Mouse (Mus musculus): ENCODE measurements around the gene Olfr1132.
"Not testable (repeated sequence)": the region's sequence is repeated elsewhere in the genome, so short reads cannot be mapped to it uniquely, and the experiment has no call there.

The Olfr1132 gene

DNA sequence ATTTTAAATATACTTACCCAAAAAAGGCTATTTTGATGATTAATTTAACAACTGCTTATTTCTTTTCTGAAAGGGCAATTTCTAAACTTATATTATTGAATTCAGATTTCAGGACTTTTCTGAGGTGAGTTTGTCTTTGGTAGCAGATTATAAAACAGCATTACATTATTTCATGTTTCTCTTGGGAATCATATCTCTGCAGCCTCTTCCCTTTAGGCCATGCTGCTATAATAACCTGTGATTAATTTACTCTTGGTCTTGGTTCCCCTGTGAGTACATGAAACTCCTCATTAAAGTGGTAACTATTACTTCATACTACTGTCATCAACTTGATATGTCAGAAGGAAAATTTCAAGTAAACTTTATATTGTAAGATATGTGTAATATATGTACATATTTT is at the start of gene Olfr1132:
Gene Olfr1132, minus strand, starts transcription at position 101 of the 400 bp plus-strand sequence.
- no peak for DNase-seq

DNA sequence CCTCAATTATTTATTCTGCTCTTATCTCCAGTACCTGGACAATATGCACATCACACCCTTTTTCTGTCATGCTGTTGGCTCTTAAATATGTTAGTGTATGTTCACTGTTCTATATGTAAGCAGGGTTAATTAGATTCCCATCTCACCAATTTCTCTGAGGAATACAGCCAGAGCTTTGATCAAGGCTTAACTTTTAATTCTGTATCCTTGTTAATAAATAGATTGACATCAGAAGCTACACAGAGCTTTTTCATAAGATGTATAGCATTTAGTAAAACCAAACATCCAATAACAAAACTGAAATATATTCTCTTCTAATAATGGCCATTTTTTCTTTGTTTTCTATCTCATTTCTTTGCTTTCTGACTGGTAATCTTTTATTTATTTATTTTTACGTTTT is 36.2 kb upstream of the Olfr1132 start, which contains the start of gene Olfr1135:
Gene Olfr1135, minus strand, starts transcription at position 101 of the 400 bp plus-strand sequence.
- no peak for DNase-seq

DNA sequence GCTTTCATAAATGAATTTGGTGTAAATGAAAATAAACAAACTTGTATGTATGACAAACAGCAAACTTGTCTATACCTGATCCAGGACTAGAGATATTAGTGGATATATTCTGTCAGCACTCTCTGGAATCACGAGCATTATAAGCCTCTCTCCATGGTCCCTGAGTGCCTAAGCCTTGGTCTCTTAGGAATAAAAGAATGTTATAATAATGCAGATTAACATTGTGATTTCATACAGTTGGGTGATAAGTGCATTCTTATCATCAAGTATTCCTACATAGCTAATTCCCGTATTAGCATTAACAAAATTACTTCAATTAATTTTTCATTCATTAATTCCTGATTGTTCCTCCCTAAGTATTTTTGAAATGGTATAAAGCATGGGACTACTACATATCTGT is 21.0 kb upstream of the Olfr1132 start, which contains the start of gene Olfr1134:
Gene Olfr1134, minus strand, starts transcription at position 101 of the 400 bp plus-strand sequence.
- DNase-seq: no peak

DNA sequence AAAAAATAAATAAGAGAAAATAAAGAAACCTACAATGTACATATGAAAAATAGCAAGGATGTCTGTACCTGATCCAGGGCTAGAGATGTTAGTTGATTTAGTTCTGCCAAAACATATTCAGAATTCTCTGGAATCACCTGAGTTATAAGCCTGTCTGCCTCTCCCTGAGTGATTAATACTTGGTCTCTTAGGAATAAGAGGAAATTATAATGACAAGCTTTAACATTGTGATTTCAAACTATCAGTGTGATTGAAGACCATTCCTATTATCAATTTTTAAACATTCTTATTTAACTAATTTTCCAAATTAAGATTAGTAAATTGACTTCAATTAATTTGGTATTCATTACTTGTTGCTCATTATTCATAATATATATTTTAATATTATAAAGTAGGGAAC is 9.9 kb upstream of the Olfr1132 start, which contains the start of gene Olfr1133:
Gene Olfr1133, minus strand, starts transcription at position 101 of the 400 bp plus-strand sequence.
- DNase-seq: no peak

DNA sequence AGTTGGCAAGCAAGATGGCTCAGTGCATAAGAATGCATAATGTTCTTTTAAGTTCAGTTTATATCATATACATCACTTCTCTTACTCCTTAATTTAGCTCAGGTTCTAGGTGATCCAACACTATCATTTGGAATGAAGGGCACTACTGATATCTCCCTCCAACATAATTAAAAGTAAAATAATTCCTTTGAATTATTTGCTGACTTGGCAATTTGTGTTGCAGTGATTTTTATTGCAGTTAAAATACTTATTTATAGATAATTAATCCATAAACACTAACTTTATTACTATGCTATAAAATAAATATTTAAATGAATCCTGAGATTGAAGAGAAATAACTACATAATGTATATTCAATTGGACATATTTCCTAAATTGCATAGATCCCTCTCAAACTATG is 5.1 kb upstream of the Olfr1132 start:
- DNase-seq: no peak

DNA sequence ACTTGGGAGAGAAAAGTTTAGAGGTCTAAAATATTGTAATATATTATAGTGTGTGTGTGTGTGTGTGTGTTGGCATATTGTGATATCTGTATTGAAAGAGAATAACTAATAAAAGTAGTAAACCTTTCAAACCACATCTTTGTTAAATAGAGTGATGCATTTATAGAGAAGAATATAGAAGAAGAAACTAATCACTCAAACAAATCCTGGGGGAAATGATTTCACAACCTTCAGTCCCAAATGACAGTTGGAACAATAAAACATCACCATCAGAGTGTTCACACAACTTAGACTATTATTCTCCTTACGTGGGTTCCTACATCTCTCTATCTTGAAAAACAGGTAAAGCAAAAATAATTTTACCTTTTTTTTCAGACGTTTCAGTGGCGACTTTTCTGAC is 10.5 kb downstream of the Olfr1132 start, which contains the start of gene Olfr1131:
Gene Olfr1131, plus strand, starts transcription at position 301 of the 400 bp plus-strand sequence.
- DNase-seq: no peak

DNA sequence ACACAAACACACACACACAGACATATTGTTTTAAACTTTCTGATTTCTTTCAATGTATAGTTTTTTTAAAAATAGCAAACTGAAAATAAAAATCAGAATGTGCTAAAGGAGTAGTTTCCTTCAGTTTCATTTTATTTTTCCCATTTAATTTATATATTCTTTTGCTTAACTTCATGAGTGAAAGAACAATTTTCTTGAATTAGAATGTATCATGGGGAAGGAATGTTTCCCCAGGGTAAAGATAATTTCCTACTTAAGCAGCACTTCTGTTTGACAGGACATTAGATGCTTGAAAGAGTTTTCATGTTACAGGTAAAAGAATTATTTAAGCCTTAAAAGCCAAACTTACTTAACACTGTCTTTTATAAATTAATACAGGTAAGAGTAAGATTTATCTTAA is 31.4 kb downstream of the Olfr1132 start, which contains the start of gene Olfr1130:
Gene Olfr1130, plus strand, starts transcription at position 301 of the 400 bp plus-strand sequence.
- not testable (repeated sequence) for DNase-seq
